22 mouse cellular contexts compared by ENCODE assay signal in genomic region chr9:70881982-70882381, GRCm38 (mm10).
DNase-seq lines count a peak whose midpoint lies in the region; ATAC-seq and TF ChIP-seq lines count a peak whose summit lies in the region.
"Had no signal": no experiment of that assay in that cellular context is flagged by ENCODE, and none has a peak within 500 bp of the region (broad histone marks: within the 10 kb centered on the region; RNA-seq: fewer than 3 reads in every experiment).

No protein-coding gene starts in this region.

- peaks cover 13 to 18% of the 10 kb centered on the region in 2 experiments for H3K4me1 ChIP-seq in liver, embryonic 14.5 days (replicated peaks; ENCODE audit: control insufficient read depth in 2 of 2, insufficient read depth in 2 of 2, low read length in 1 of 2)
- H3K4me1 ChIP-seq in intestine, embryonic 15.5 days (replicated peaks) = no peaks in the 10 kb centered on the region
- H3K4me1 ChIP-seq: embryonic facial prominence, embryonic 12.5 days; hindbrain, embryonic 12.5 days had no signal

- 22% methylated on average over 5 of the region's 5 CpGs for WGBS in liver, embryonic 14.5 days (ENCODE audit: insufficient replicate concordance)
- WGBS in intestine, embryonic 15.5 days = 53% methylated on average over 5 of the region's 5 CpGs

- no peak overlapping the region for H3K4me3 ChIP-seq in liver, embryonic 14.5 days (ENCODE audit: insufficient read depth in 1 of 2, low read depth in 2 of 2, low read length in 2 of 2)
- no peak overlapping the region for H3K4me3 ChIP-seq in intestine, embryonic 15.5 days (replicated peaks)
- H3K4me3 ChIP-seq: embryonic facial prominence, embryonic 12.5 days; heart, embryonic 10.5 days; hindbrain, embryonic 12.5 days had no signal

- H3K36me3 ChIP-seq in liver, embryonic 14.5 days (replicated peaks; ENCODE audit: control insufficient read depth, insufficient read depth, low read depth) = no peaks in the 10 kb centered on the region
- no peaks in the 10 kb centered on the region for H3K36me3 ChIP-seq in intestine, embryonic 15.5 days
- H3K36me3 ChIP-seq: embryonic facial prominence, embryonic 12.5 days; heart, embryonic 10.5 days; hindbrain, embryonic 12.5 days had no signal

- H3K9me3 ChIP-seq in liver, embryonic 14.5 days (ENCODE audit: control insufficient read depth, low read length) = no peaks in the 10 kb centered on the region
- no peaks in the 10 kb centered on the region for H3K9me3 ChIP-seq in intestine, embryonic 15.5 days
- H3K9me3 ChIP-seq: embryonic facial prominence, embryonic 12.5 days; heart, embryonic 10.5 days; hindbrain, embryonic 12.5 days had no signal

- DNase-seq in brain, adult 2 months (ENCODE audit: low read depth, low spot score) = peak; percentile 16
- no peak for DNase-seq in liver, embryonic 14.5 days (ENCODE audit: low read depth in 3 of 3, low spot score in 3 of 3)
- DNase-seq in right cerebral cortex, postnatal 10 days (ENCODE audit: low spot score in 2 of 2) = no peak
- no peak for DNase-seq in right cerebral cortex, postnatal 25 days
- DNase-seq: adrenal gland, adult 2 months; adrenal gland, postnatal 25 days; cerebellum, adult 11-12 months; cerebellum, adult 9-10 months; cerebellum, postnatal 25 days; gastrocnemius, postnatal 36 days; heart, adult 18-20 months; heart, postnatal 10 days; heart, postnatal 4 days had no signal

- H3K27ac ChIP-seq in liver, embryonic 14.5 days = peak overlapping the region; percentile 34; the same call in 1 of the 2 replicates
- no peak overlapping the region for H3K27ac ChIP-seq in intestine, embryonic 15.5 days
- H3K27ac ChIP-seq: embryonic facial prominence, embryonic 12.5 days; heart, embryonic 10.5 days; hindbrain, embryonic 12.5 days had no signal

- H3K9ac ChIP-seq in liver, embryonic 14.5 days (replicated peaks) = no peak overlapping the region
- no peak overlapping the region for H3K9ac ChIP-seq in intestine, embryonic 15.5 days
- H3K9ac ChIP-seq: embryonic facial prominence, embryonic 12.5 days; hindbrain, embryonic 12.5 days had no signal

- ATAC-seq in erythroblast, adult 5-6 weeks (replicated peaks; ENCODE audit: low FRiP score, poor library complexity, severe bottlenecking) = 0 out of 2 replicates have a peak, but pooled peaks have one; percentile 34
- peak; percentile 65; the same call in 1 of the 2 replicates for ATAC-seq in liver, embryonic 14.5 days (ENCODE audit: insufficient read depth)
- peak; percentile 61 for ATAC-seq in megakaryocyte progenitor cell, adult 5-6 weeks (replicated peaks; ENCODE audit: poor library complexity)
- ATAC-seq in intestine, embryonic 15.5 days = no peak
- ATAC-seq: forebrain, embryonic 14.5 days; hindbrain, embryonic 16.5 days had no signal

- no peak for TF ChIP-seq CTCF in liver, embryonic 14.5 days (IDR thresholded peaks at IDR 0.05; ENCODE audit: low read depth)

- no peak overlapping the region for H3K4me2 ChIP-seq in liver, embryonic 14.5 days (ENCODE audit: low read depth)
- H3K4me2 ChIP-seq in intestine, embryonic 15.5 days (replicated peaks) = no peak overlapping the region
- H3K4me2 ChIP-seq: embryonic facial prominence, embryonic 12.5 days; hindbrain, embryonic 12.5 days had no signal

- no peaks in the 10 kb centered on the region for H3K27me3 ChIP-seq in liver, embryonic 14.5 days (ENCODE audit: control insufficient read depth, insufficient read depth, low read length)
- H3K27me3 ChIP-seq in intestine, embryonic 15.5 days (replicated peaks) = no peaks in the 10 kb centered on the region
- H3K27me3 ChIP-seq: CH12.LX; embryonic facial prominence, embryonic 12.5 days; hindbrain, embryonic 12.5 days had no signal

- peak; percentile 45 for TF ChIP-seq EP300 in liver, embryonic 14.5 days (IDR thresholded peaks at IDR 0.05; ENCODE audit: low read depth)
